Mouse (Mus musculus): ENCODE data around the gene Syngr2. TPM values are rescaled to one million over a fixed set of nuclear protein-coding genes. Genes with fewer than 3 reads are reported as not detected.

The Syngr2 gene
- total and polyA plus RNA-seq, 3 experiments = 189 to 384 TPM; not detected in 1

GRCm38 (mm10) chr11:117765361-117765760 is 44.1 kb upstream of the Syngr2 start:
- H3K36me3 ChIP-seq (ENCODE audit: control insufficient read depth in 1 of 2, insufficient read depth in 2 of 2, low read length in 2 of 2) = no peaks in the 10 kb centered on the region
- no peaks in the 10 kb centered on the region for H3K9me3 ChIP-seq (replicated peaks; ENCODE audit: insufficient read depth, low read length)
- no peak overlapping the region for H3K4me3 ChIP-seq (ENCODE audit: control insufficient read depth in 1 of 2, insufficient read depth in 1 of 2, low read depth in 2 of 2, low read length in 2 of 2)
- no peak overlapping the region for H3K27ac ChIP-seq (ENCODE audit: control insufficient read depth, low read depth, low read length)
- no peak for TF ChIP-seq CHD2 (IDR thresholded peaks at IDR 0.05; ENCODE audit: low read length)
- no peak for TF ChIP-seq POLR2AphosphoS5 (IDR thresholded peaks at IDR 0.05; ENCODE audit: borderline replicate concordance, low read depth, low read length)
- TF ChIP-seq ZNF384 (IDR thresholded peaks at IDR 0.05; ENCODE audit: low read depth, low read length) = no peak
- no peak for TF ChIP-seq NELFE (IDR thresholded peaks at IDR 0.05; ENCODE audit: low read depth, low read length)
- TF ChIP-seq RCOR1 (IDR thresholded peaks at IDR 0.05; ENCODE audit: low read depth, low read length) = no peak
- no peak for TF ChIP-seq ETS1 (IDR thresholded peaks at IDR 0.05; ENCODE audit: low read depth, low read length)
- TF ChIP-seq MXI1 (IDR thresholded peaks at IDR 0.05; ENCODE audit: low read depth, low read length) = no peak
- no peak for TF ChIP-seq USF1 (IDR thresholded peaks at IDR 0.05; ENCODE audit: low read depth, low read length)
- no peak for TF ChIP-seq USF2 (IDR thresholded peaks at IDR 0.05; ENCODE audit: borderline replicate concordance in 1 of 2, insufficient read depth in 1 of 2, low read depth in 1 of 2, low read length in 2 of 2)
- no peak for TF ChIP-seq ELF1 (IDR thresholded peaks at IDR 0.05; ENCODE audit: low read depth, low read length)
- no peak for TF ChIP-seq MAFK (IDR thresholded peaks at IDR 0.05; ENCODE audit: borderline replicate concordance, low read depth, low read length)
- no peak for TF ChIP-seq ZKSCAN1 (IDR thresholded peaks at IDR 0.05; ENCODE audit: low read depth, low read length)
- no peaks in the 10 kb centered on the region for H3K79me2 ChIP-seq (ENCODE audit: control insufficient read depth, insufficient read depth, low read length, poor library complexity)
- no peak for DNase-seq (ENCODE audit: low read depth, low spot score)
- H3K4me1 ChIP-seq (ENCODE audit: control insufficient read depth in 1 of 2, insufficient read depth in 2 of 2, low read length in 2 of 2) = no peaks in the 10 kb centered on the region
- H3K27me3 ChIP-seq (ENCODE audit: control insufficient read depth in 1 of 2, insufficient read depth in 2 of 2, low read length in 2 of 2) = no peaks in the 10 kb centered on the region
- no peak overlapping the region for H3K9ac ChIP-seq (ENCODE audit: control insufficient read depth, low read depth, low read length, poor library complexity, severe bottlenecking)

GRCm38 (mm10) chr11:117766275-117766674 is 43.2 kb upstream of the Syngr2 start:
- TF ChIP-seq MAX (IDR thresholded peaks at IDR 0.05; ENCODE audit: low read length) (no peak), ZC3H11A (IDR thresholded peaks at IDR 0.05; ENCODE audit: low read depth, low read length) (no peak), JUND (IDR thresholded peaks at IDR 0.05; ENCODE audit: low read depth, low read length) (no peak), CHD1 (IDR thresholded peaks at IDR 0.05; ENCODE audit: low read depth, low read length) (no peak), ZNF384 (IDR thresholded peaks at IDR 0.05; ENCODE audit: low read depth, low read length) (no peak), BHLHE40 (IDR thresholded peaks at IDR 0.05; ENCODE audit: borderline replicate concordance, low read depth, low read length) (no peak), NELFE (IDR thresholded peaks at IDR 0.05; ENCODE audit: low read depth, low read length) (no peak), POLR2AphosphoS2 (IDR thresholded peaks at IDR 0.05; ENCODE audit: low read length) (no peak; the same call in 1 of the 2 replicates), POLR2A (IDR thresholded peaks at IDR 0.05; ENCODE audit: control insufficient read depth in 1 of 2, insufficient read depth in 1 of 2, low read depth in 1 of 2, low read length in 2 of 2, poor library complexity in 1 of 2) (no peak), MAFK (IDR thresholded peaks at IDR 0.05; ENCODE audit: borderline replicate concordance, low read depth, low read length) (no peak), RAD21 (IDR thresholded peaks at IDR 0.05; ENCODE audit: low read depth, low read length) (no peak), MAZ (IDR thresholded peaks at IDR 0.05; ENCODE audit: low read depth, low read length) (no peak), POLR2AphosphoS5 (IDR thresholded peaks at IDR 0.05; ENCODE audit: borderline replicate concordance, low read depth, low read length) (no peak), ETS1 (IDR thresholded peaks at IDR 0.05; ENCODE audit: low read depth, low read length) (no peak), MYB (IDR thresholded peaks at IDR 0.05; ENCODE audit: low read depth, low read length) (no peak), UBTF (IDR thresholded peaks at IDR 0.05; ENCODE audit: borderline replicate concordance, insufficient read depth, low read depth, low read length) (no peak)
- Histone ChIP-seq H3K9ac (ENCODE audit: control insufficient read depth, low read depth, low read length, poor library complexity, severe bottlenecking) (no peak overlapping the region), H3K27me3 (ENCODE audit: control insufficient read depth in 1 of 2, insufficient read depth in 2 of 2, low read length in 2 of 2) (no peaks in the 10 kb centered on the region), H3K79me2 (ENCODE audit: control insufficient read depth, insufficient read depth, low read length, poor library complexity) (no peaks in the 10 kb centered on the region), H3K4me1 (ENCODE audit: control insufficient read depth in 1 of 2, insufficient read depth in 2 of 2, low read length in 2 of 2) (no peaks in the 10 kb centered on the region), H3K9me3 (replicated peaks; ENCODE audit: insufficient read depth, low read length) (no peaks in the 10 kb centered on the region), H3K4me3 (ENCODE audit: control insufficient read depth in 1 of 2, insufficient read depth in 1 of 2, low read depth in 2 of 2, low read length in 2 of 2) (no peak overlapping the region), H3K27ac (ENCODE audit: control insufficient read depth, low read depth, low read length) (no peak overlapping the region), H3K36me3 (ENCODE audit: control insufficient read depth in 1 of 2, insufficient read depth in 2 of 2, low read length in 2 of 2) (no peaks in the 10 kb centered on the region)
- DNase-seq (ENCODE audit: low read depth, low spot score) = no peak

All from MEL (cell line).